Mouse (Mus musculus): ENCODE results near the gene Cldn10.

- TF ChIP-seq CTCF (IDR thresholded peaks at IDR 0.05; ENCODE audit: borderline replicate concordance, control insufficient read depth, extremely low read depth, insufficient read depth, low read length, poor library complexity) (no peak), POLR2A (IDR thresholded peaks at IDR 0.05; ENCODE audit: control insufficient read depth, extremely low read depth, insufficient read depth, low read length, poor library complexity) (no peak)
These were observed 51.7 kb downstream of the Cldn10 start for GRCm38 (mm10) chr14:118839416-118839815.
